Mouse (Mus musculus) myocyte (in vitro differentiated cells): ENCODE results near the gene Kcnh7. TPM values are rescaled to one million over a fixed set of nuclear protein-coding genes. Genes with fewer than 3 reads are reported as not detected.

ENCODE experiments used
- H3K27me3 ChIP-seq: one replicate; pipeline ENCODE4 v1.6.1; 2011; ENCODE audit not compliant: control insufficient read depth, insufficient read depth, insufficient read length
- H3K36me3 ChIP-seq: one replicate; pipeline ENCODE4 v1.6.1; 2011; ENCODE audit not compliant: control insufficient read depth, insufficient read depth
- H3K4me2 ChIP-seq: one replicate; pipeline ENCODE4 v1.6.1; 2011; ENCODE audit warnings: low read depth, control low read depth
- H3K4me3 ChIP-seq: one replicate; pipeline ENCODE4 v1.5.1; 2011; ENCODE audit warnings: mild to moderate bottlenecking, control low read depth, moderate library complexity
- H3K79me2 ChIP-seq: one replicate; pipeline ENCODE4 v1.6.1; 2011; ENCODE audit not compliant: control insufficient read depth, insufficient read depth
- H3ac ChIP-seq: one replicate; pipeline ENCODE4 v1.6.1; 2011; ENCODE audit not compliant: control insufficient read depth, insufficient read length
- CEBPB ChIP-seq: IDR thresholded peaks from 2 replicates; pipeline ENCODE4 v1.6.1; 2011; ENCODE audit warnings: mild to moderate bottlenecking, moderate library complexity; ENCODE audit not compliant: poor library complexity, insufficient read depth, severe bottlenecking
- E2F4 ChIP-seq: IDR thresholded peaks from one replicate; pipeline ENCODE4 v1.6.1; 2011; ENCODE audit warnings: mild to moderate bottlenecking, control low read depth, moderate library complexity; ENCODE audit not compliant: insufficient read depth
- MAX ChIP-seq: IDR thresholded peaks from one replicate; pipeline ENCODE4 v1.6.1; 2011; ENCODE audit warnings: low read depth, mild to moderate bottlenecking, control low read depth
- MYOD1 ChIP-seq, 3 experiments: IDR thresholded peaks; one replicate each; pipeline ENCODE4 v1.6.1; 2011; ENCODE audit warnings: control low read depth in 2 of 3, low read depth in 2 of 3, mild to moderate bottlenecking in 2 of 3, moderate library complexity in 1 of 3; ENCODE audit not compliant: insufficient read length in 2 of 3, control insufficient read depth in 1 of 3
- MYOG ChIP-seq, 3 experiments: IDR thresholded peaks; one replicate each; pipeline ENCODE4 v1.6.1; 2011; ENCODE audit warnings: control low read depth in 2 of 3, low read depth in 2 of 3, mild to moderate bottlenecking in 2 of 3; ENCODE audit not compliant: insufficient read length in 2 of 3, control insufficient read depth in 1 of 3, insufficient read depth in 1 of 3
- POLR2A ChIP-seq: IDR thresholded peaks from one replicate; pipeline ENCODE4 v1.6.1; 2011; ENCODE audit warnings: low read depth, mild to moderate bottlenecking, control low read depth, moderate library complexity; ENCODE audit not compliant: insufficient read length
- POLR2AphosphoS2 ChIP-seq: IDR thresholded peaks from one replicate; pipeline ENCODE4 v1.6.1; 2011; ENCODE audit warnings: low read depth, control low read depth; ENCODE audit not compliant: insufficient read length
- REST ChIP-seq: IDR thresholded peaks from one replicate; pipeline ENCODE4 v1.6.1; 2011; ENCODE audit warnings: mild to moderate bottlenecking, control low read depth, moderate library complexity; ENCODE audit not compliant: insufficient read depth, insufficient read length
- SRF ChIP-seq: IDR thresholded peaks from one replicate; pipeline ENCODE4 v1.6.1; 2011; ENCODE audit warnings: low read depth; ENCODE audit not compliant: control insufficient read depth, insufficient read length
- TCF12 ChIP-seq: IDR thresholded peaks from one replicate; pipeline ENCODE4 v1.6.1; 2011; ENCODE audit warnings: mild to moderate bottlenecking, control low read depth; ENCODE audit not compliant: poor library complexity, insufficient read depth, severe bottlenecking
- TCF3 ChIP-seq: IDR thresholded peaks from one replicate; pipeline ENCODE4 v1.6.1; 2011; ENCODE audit warnings: low read depth, control low read depth; ENCODE audit not compliant: insufficient read length
- USF1 ChIP-seq: IDR thresholded peaks from one replicate; pipeline ENCODE4 v1.6.1; 2011; ENCODE audit warnings: low read depth, mild to moderate bottlenecking, control low read depth, moderate library complexity
- polyA plus RNA-seq: library from polyadenylated mRNA; unstranded; fragments of >200 nt; fragmentation: generic; extraction: Trizol; gene quantifications from one replicate; pipeline ENCODE4 v1.2.1, GENCODE M21; 2012; ENCODE audit warnings: missing spikeins

Gene Kcnh7
- polyA plus RNA-seq, 1 experiment, result 0.02 TPM

GRCm38 (mm10) chr2:63105971-63106370 is 78.1 kb downstream of the Kcnh7 start:
- Histone ChIP-seq H3K27me3 (no peaks in the 10 kb centered on the region), H3K4me2 (no peak overlapping the region), H3K4me3 (no peak overlapping the region), H3ac (no peak overlapping the region), H3K79me2 (no peaks in the 10 kb centered on the region), H3K36me3 (no peaks in the 10 kb centered on the region)
- TF ChIP-seq POLR2AphosphoS2 (no peak), SRF (no peak), REST (no peak), POLR2A (no peak), CEBPB (no peak), TCF3 (no peak), USF1 (no peak), MAX (no peak), TCF12 (no peak), E2F4 (no peak), MYOD1 (IDR thresholded peaks at IDR 0.05; ENCODE audit: control insufficient read depth in 1 of 3, insufficient read length in 2 of 3, low read depth in 2 of 3) (no peak), MYOG (IDR thresholded peaks at IDR 0.05; ENCODE audit: control insufficient read depth in 1 of 3, insufficient read depth in 1 of 3, insufficient read length in 2 of 3, low read depth in 2 of 3) (no peak)

DNA sequence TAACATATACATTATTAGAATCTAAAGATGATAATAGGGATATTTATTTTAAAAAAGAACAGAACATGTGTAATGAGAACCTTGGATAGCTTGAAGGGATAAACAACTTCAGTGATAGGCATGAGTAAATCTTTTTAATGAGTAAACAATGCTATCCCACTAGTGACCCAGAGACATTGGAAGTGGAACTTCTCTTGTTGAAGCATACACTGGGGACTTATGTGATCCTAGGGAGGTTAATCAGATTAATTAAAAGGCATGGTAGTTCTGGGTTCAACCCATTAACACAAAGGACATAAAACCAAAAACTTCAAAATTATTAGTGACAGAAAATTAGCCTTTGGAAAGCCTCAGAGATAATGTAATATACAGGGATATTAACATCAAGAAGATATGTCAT is 84.4 kb downstream of the Kcnh7 start:
- H3K27me3 ChIP-seq, result no peaks in the 10 kb centered on the region
- no peak overlapping the region for H3ac ChIP-seq
- H3K79me2 ChIP-seq, result no peaks in the 10 kb centered on the region
- H3K4me2 ChIP-seq, result no peak overlapping the region
- no peak for TF ChIP-seq USF1
- no peak for TF ChIP-seq CEBPB
- no peak for TF ChIP-seq E2F4
- TF ChIP-seq MYOD1 (IDR thresholded peaks at IDR 0.05; ENCODE audit: control insufficient read depth in 1 of 3, insufficient read length in 2 of 3, low read depth in 2 of 3), result no peak
- no peak for TF ChIP-seq POLR2AphosphoS2
- no peak for TF ChIP-seq TCF3
- TF ChIP-seq MAX, result no peak
- TF ChIP-seq MYOG (IDR thresholded peaks at IDR 0.05; ENCODE audit: control insufficient read depth in 1 of 3, insufficient read depth in 1 of 3, insufficient read length in 2 of 3, low read depth in 2 of 3), result no peak
- no peak for TF ChIP-seq SRF
- no peak for TF ChIP-seq TCF12
- TF ChIP-seq POLR2A, result no peak
- no peak for TF ChIP-seq REST
- no peak overlapping the region for H3K4me3 ChIP-seq
- H3K36me3 ChIP-seq, result no peaks in the 10 kb centered on the region

DNA sequence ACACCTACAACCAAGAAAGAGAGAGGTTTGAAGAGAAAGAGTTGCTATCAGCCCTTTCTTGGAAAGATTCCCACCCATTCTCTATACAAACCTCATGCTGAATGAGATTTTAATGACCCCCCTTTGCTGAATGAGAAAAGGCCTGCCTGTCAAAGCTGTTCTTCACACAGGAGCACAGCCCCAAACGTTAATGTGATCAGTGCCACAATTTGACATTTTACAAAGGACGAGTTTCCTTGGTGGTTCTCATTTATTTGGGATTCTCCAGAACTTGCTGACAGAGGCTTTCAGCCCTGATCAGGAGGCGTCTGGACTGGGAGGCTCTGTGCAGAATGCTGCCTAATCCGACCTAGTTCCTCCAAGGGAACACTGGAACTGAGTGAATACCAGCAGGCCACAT is 92.3 kb downstream of the Kcnh7 start:
- Histone ChIP-seq H3K4me3 (no peak overlapping the region), H3K36me3 (no peaks in the 10 kb centered on the region), H3K79me2 (no peaks in the 10 kb centered on the region), H3K27me3 (no peaks in the 10 kb centered on the region), H3ac (no peak overlapping the region), H3K4me2 (no peak overlapping the region)
- no peak for TF ChIP-seq CEBPB
- no peak for TF ChIP-seq POLR2A
- no peak for TF ChIP-seq MYOG (IDR thresholded peaks at IDR 0.05; ENCODE audit: control insufficient read depth in 1 of 3, insufficient read depth in 1 of 3, insufficient read length in 2 of 3, low read depth in 2 of 3)
- TF ChIP-seq SRF, result no peak
- no peak for TF ChIP-seq USF1
- TF ChIP-seq MYOD1 (IDR thresholded peaks at IDR 0.05; ENCODE audit: control insufficient read depth in 1 of 3, insufficient read length in 2 of 3, low read depth in 2 of 3), result no peak
- no peak for TF ChIP-seq TCF3
- no peak for TF ChIP-seq MAX

DNA sequence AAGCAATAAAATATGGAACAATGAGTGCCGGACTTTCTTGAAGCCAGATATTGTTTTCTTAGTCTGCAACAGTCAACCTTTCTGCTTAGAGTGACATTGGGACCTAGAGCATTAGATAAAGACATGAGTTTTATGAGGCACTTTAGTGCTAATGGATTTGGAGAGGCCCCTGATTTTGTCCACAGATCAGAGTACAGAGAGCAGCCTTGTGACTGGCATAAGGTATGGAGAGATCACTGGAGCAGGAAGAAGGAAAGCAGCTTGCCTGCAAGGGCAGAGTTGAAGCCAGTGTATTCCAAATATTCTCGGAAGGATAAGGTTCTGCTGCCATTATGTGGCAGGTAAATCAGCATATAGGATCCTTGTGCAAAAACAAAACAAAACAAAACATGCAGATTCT is 93.6 kb downstream of the Kcnh7 start:
- H3K36me3 ChIP-seq, result no peaks in the 10 kb centered on the region
- no peaks in the 10 kb centered on the region for H3K79me2 ChIP-seq
- no peak for TF ChIP-seq TCF12
- TF ChIP-seq SRF, result no peak
- no peak for TF ChIP-seq REST
- no peak for TF ChIP-seq E2F4
- TF ChIP-seq POLR2AphosphoS2, result no peak
- TF ChIP-seq MYOG (IDR thresholded peaks at IDR 0.05; ENCODE audit: control insufficient read depth in 1 of 3, insufficient read depth in 1 of 3, insufficient read length in 2 of 3, low read depth in 2 of 3), result no peak
- no peak for TF ChIP-seq MYOD1 (IDR thresholded peaks at IDR 0.05; ENCODE audit: control insufficient read depth in 1 of 3, insufficient read length in 2 of 3, low read depth in 2 of 3)
- no peak for TF ChIP-seq CEBPB
- TF ChIP-seq POLR2A, result no peak
- no peak for TF ChIP-seq TCF3
- TF ChIP-seq USF1, result no peak
- no peak for TF ChIP-seq MAX
- H3ac ChIP-seq, result no peak overlapping the region
- H3K4me2 ChIP-seq, result no peak overlapping the region
- no peak overlapping the region for H3K4me3 ChIP-seq
- no peaks in the 10 kb centered on the region for H3K27me3 ChIP-seq
